Mouse (Mus musculus) MEL-GATA-1-ER (cell line): ENCODE results near the gene Mrpl42.
"Not testable (repeated sequence)": the region's sequence is repeated elsewhere in the genome, so short reads cannot be mapped to it uniquely, and the experiment has no call there.

Experiments
- DNase-seq: peaks from one replicate; pipeline ENCODE4 v3.0.0-alpha.2; 2012; ENCODE audit warnings: low read depth; ENCODE audit errors: extremely low read depth

Mrpl42 gene

DNA sequence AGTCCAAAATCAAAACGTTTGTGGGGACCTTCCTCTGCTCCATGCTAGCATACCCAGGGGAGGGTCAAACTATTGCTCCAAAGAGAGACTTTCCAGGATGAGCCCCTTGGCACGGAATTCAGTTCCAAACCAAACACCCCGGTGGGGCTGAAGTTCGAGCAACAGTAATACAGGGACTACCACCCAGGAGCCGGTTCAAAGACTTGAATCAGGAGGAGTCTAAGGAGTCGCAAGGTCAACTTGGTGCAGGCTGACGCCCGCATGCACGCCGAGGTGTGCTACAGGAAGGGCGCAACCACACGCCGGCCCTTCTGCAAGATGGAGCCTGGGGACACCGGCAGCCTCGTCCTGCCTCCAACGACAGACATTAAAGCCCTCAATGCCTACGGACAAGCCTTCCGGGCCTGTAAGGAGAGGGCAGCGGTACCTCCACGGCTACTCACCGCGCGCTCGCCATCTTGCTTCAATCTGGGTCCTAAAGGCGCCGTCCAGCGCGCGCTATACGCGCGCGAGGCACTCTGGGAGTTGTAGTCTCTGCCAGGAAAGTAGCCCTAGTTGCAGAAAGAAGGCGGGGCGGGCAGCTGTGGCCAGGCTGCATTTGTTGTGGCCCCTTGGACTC is at the start of gene Mrpl42:
Mrpl42 (minus strand) TSS at position 478 of the 619 bp plus-strand sequence.
- DNase-seq, result no peak

DNA sequence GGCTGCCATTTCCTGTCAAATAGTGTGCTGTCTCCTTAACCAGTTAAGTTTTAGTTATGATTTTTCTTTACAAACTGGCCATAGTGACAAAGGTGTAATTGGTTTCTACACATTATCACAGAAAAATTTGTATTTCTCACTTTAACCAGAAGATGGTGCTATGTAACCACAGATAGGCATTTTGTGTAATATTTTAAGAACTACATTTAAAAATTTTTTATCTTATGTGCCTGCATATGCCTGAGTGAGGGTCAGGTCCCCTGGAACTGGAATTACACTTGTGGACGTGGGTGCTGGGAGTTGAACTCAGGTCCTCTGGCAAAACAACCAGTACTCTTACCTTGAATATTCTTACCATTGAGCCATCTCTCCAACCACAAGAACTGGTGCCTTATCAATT is 48.8 kb upstream of the Mrpl42 start:
- peak; percentile 32 for DNase-seq

DNA sequence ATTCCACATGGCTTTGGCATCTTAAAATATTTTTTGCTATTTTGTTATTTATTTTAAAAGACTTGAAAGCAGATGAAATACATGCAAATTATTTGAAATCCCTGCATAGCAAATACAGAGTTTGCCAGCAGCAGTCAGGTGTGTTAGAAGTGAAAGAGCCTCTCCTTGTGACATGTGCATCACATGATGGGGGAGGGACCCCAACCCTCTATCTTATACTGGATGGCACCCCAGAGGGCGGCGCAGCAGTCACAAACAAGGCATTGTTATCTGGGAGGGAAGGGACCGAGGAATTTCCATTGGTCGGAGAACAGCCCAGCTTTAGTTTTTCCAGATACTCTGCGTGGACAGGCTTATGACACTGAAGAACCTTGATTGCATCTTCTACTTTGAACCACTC is 47.3 kb upstream of the Mrpl42 start:
- DNase-seq, result not testable (repeated sequence)

DNA sequence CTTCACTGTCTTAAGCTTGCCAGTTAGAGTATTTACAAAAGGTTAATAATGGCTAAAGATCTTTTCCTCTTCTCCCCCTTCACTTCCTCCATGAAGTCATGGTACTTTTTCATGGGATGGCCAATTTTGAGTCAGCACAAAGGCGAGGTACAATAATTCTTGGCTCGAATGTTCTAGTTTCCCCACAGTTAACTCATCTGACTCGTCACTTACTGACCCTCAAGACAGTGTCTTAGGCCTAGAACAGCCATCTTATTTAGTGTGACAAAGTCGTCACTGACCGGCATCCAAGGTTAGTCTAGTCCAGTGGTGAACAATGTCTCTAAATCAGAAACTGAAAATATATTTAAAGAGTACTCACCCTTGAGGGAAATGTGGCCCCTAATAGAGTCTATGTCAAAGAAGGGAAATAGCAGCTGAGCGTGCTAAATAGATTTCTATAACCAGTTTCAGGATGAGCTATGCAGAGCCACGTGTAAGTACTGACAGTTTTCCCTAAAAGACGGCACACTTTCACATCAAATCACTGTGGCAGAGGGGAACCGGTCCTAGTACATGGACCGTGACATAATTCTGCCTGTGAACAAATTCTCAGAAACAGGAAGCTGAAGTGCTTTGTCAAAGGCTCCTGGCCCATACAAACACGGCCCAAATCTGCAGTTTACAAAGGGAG is 46.5 kb upstream of the Mrpl42 start:
- DNase-seq, result no peak

DNA sequence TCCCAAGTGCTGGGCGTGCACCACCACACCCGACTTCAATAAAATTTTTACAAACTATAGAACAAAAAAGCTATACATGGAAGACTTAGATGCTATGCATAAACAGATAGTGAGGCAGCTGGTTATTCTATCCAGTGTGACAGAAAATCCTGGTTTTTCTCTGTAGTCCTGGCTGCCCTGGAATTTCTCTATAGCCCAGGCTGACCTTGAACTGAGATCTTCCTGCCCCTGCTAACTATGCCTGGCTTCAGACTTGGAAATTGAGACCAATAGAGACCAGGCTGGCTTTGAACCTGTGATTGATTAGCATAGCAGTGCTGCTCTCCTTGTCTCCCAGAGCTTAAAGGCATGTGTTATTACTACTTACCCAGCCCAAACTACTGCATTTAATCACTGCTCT is 44.4 kb upstream of the Mrpl42 start:
- no peak for DNase-seq

DNA sequence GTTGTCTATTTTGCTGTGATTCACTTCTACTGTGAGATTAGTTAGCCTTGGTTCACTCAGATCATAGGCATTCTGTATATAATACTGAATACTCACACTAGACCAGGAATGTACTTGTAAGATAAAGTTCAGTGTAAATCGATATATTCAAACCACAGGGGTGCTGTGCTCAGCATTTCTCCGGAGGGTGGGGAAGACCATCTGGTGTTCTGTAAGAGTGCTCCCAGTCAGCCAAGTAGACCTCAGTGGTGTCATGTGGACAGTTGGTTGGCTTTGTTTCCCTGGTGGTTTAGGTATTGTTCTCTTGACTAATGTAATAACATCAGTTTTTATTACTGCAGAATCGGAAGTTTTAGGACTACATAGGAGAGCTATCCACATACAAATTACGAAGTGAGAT is 43.3 kb upstream of the Mrpl42 start:
- DNase-seq, result no peak

DNA sequence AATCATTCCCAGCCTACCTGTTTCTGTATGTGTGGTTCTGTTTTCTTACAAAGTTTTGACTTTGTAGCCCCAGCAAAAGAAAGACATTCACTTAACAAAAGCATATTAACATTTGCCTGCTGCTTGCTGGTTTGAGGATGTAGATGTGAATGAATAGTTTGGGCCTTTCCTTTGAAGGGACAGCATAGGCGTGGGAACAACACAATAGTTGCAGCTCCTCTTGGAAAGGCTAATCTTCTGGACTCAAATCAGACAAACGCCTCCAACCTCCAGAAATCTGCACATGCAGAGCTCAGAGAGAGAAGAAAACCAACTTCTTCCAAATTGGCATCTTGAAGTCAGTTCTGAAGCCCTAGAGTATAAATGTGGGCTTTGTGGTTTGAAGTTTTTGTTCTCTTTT is 42.9 kb upstream of the Mrpl42 start:
- no peak for DNase-seq

DNA sequence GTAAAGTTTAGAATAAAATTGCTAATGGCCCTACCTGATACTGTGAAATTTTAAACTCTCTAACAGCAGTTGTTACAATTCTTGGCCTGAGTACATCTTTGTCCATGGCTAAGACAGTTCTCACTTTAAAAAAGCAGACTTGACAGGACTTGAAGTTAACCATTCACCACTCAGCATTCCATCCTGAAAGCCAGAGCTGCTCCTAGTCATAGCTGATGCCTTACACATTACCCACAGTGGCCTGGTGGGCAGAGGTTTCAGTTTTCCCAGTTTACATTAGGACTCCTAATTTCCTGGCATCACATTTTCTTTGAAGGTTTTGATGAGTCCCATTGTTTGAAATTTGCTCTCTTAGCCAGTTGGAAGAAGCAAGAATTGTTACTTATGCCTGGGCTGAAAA is 42.3 kb upstream of the Mrpl42 start:
- DNase-seq, result no peak

DNA sequence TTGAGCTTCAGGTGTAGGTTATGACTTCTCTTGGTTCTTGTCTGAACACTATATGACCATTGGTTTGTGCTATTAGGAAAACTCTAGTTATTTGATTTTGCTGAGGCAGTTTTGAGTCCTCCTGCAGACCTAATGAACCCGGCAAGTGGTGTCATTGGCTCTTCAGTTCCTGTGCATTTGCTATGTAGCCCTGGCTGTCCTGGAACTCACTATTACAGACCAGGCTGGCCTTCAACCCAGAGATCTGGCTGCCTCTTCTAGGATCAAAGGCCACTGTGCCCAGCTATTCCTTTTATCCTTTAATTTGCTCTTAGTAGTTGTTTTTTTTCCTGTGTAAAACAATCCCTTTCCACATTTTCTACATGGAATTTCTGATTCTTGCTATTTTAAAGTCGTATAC is 41.6 kb upstream of the Mrpl42 start:
- DNase-seq, result no peak

DNA sequence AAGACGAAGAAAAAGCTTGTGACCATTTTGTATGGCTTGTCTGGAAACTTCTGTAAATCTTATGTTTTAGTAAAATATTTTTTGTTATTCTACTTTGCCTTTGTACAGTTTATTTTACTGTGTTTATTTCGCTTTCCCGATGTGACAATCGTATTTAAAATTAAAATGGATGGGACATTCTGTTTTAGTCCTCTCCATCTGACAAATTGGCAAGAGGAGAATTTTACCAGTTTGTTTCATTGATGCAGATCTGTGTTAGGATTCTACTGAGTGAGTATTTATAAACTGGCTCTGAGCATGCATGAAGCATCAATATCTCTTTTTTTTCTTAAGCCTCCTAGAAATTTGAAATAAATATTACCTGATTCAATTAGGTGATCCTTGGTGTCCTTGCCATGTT is 41.2 kb upstream of the Mrpl42 start:
- no peak for DNase-seq

DNA sequence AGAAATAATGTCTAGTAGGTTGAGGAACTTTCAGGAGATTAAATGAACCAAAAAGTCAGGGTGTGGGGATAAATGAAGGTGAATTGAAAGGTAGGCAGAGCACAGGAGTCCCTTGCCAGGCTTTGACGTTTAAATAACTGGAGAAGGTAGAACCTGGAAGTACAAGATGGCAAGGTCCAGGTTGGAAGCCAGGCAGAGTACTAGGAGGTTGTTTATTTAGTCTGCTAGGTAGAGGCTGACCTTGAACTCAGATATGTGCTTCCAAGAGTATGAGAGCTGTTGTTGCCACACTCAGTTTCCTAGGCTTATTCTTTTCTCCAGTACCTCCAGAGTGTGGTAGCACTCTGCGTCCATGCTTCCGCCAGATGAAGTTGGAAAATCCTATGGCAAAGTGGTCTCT is 38.1 kb upstream of the Mrpl42 start:
- no peak for DNase-seq

DNA sequence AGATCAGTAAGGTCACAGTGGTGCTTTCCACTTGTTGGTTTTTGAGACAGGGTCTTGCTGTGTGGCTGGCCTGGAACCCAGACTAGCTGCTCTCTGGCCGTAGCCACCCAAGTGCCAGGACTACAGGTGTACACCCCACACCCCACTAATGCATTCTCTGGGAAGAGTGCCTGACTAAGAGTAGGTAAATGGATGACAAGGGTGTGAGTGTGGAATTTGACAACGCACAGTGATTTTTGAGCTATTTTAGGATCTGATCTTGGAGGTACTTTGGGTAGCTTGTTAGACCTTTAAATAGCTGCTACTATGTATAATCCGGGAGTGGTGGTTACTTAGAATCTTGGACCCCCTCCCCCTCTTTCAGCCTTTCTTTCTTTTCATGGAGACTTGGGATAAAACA is 37.5 kb upstream of the Mrpl42 start:
- DNase-seq, result no peak

DNA sequence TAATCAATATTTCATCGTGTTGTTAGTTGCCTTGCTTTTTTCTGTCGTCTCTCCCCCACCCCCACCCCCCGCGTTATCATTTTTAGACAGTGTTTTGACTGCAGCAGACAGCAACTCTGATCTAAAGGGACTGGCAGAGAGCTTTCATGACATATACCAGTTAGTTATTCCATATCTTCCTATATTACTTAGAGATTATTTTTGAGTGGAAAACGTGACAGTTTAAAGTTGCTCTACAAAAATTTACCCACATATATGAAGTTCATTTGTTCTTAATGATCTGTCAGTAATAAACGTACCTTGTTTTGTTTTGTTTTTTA is 34.4 kb upstream of the Mrpl42 start:
- DNase-seq, result no peak

DNA sequence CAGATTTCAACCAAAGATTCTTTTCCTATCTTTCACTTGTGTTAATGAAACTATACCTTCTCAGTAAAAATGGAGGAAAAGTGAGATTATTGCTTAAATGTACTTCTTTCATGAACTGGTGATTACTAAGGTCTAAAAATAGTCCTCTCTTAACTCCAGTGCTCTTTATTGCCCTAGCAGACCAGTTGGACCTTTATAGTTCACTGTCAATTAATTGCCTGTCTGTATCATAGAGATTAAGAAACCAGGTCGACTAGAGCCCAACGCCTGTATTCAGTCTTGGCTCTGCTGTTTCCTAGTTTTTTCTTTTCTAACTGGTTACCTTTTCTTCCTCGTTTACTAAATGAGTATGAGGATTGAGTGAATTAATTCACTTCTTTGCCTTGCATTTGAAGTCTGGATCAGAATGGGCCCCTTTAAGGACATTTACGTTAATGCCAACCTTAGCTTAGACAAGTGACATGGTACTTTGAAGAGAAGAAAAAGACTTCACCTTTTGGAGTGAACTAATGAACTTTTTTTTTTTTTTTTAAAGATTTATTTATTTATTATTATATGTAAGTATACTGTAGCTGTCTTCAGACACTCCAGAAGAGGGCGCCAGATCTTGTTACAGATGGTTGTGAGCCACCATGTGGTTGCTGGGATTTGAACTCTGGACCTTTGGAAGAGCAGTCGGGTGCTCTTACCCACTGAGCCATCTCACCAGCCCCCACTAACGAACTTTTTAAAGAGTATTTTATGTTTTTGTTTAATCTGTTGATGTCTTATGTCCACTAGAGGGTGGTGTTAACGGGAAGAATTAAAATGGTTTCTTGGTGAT is 33.9 kb upstream of the Mrpl42 start:
- no peak for DNase-seq

DNA sequence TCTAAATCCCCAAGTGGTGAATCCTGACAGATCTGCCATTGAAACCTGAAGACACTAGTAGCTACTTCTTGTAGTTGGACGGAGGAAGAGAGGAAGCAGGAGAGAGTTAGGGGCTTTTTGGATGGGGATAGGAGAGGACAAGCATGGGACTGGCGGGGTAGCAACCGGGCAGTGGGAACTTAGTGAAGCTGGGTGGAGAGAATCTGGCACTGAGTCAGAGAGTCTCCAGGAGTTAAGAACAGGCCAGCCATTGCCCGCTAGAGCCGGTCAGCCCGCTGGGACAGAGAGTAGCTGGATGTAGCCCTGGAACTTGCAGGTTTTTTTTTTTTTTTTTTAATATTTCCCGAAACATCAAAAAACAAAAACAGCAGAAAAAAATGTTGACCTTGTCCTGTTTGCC is 31.6 kb upstream of the Mrpl42 start:
- DNase-seq, result no peak

DNA sequence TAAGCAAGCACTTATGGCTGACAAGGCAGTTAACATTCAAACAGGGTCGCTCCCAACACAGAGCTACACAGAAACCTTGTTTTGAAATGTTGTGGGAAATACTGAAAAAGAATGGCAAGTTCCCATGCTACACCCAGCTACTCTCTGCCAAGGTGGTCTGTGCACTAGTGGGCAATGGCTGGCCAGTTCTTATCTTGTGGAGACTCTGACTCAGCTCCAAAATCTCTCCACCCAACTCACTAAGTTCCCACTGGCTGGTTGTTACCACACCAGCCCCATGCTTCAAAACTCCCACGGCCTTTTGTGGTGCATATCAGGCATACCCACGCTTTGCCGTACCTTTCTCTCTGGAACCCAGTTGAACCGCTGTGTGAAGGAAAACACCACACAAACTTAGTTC is 31.2 kb upstream of the Mrpl42 start:
- DNase-seq, result no peak

DNA sequence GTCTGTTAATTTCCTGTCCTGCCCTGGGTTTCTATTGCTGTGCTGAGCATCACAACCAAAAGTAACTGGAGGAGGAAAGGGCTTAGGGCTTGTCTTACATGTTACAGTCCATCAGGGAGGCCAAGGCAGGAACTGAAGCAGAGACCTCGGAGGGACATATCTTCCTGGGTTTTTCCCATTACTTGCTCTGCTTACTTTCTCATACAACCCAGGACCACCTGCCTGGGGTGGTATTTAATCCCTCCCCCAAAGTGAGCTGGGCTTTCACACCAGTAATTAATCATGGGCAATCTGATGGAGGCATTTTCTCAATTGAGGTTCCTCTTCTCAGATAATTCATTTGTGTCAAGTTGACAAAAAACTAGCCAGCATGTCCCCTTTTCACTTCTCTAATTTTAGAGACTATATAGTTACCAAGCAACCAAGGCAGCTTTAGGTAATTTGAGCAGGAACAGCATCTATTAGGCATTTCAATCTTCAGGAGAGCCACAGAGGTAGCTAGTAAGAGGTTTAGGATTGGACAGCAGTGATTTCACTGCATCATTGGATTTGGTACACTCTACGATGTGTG is 28.9 kb upstream of the Mrpl42 start:
- DNase-seq, result peak; percentile 29

DNA sequence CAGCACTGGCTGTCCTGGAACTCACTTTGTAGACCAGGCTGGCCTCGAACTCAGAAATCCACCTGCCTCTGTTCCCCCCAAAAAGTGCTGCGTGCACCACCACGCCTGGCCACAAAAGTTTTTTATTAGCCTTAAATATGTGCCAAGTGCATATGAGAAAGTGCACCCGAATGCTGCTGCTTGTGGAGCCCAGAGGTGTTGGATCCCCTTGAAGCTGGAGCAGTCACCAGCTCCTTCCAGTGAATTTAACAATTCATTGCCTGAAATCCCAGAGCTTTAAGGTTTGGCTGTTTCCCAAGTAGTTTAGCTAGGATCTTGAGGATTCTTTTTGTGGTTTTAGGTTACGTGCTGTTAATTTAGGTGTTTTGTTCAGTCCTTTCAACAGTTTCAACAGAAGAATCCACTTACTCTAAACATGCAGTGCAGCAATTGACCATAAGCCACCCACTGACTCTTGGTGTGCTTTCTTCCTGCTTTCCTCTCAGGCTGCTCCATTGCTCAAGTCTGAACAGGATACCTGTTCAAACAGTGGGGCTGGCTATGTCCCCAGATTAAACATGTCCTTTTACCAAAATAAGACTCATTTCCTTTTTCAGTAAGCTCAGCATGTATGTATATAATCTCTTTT is 24.9 kb upstream of the Mrpl42 start:
- DNase-seq, result no peak

DNA sequence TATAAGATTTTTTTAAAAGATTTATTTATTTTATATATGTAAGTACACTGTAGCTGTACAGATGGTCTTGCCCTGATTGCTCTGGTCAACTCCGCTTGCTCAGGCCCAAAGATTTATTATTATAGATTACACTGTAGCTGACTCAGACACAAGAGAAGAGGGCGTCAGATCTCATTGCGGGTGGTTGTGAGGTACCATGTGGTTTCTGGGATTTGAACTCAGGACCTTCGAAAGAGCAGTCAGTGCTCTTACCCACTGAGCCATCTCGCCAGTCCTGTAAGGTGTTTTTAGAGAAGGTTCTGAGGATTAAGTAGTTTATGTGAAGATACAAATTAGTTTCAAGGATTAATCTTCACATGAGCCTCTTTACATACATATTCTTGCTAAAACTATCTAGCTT is 24.1 kb upstream of the Mrpl42 start:
- no peak for DNase-seq

DNA sequence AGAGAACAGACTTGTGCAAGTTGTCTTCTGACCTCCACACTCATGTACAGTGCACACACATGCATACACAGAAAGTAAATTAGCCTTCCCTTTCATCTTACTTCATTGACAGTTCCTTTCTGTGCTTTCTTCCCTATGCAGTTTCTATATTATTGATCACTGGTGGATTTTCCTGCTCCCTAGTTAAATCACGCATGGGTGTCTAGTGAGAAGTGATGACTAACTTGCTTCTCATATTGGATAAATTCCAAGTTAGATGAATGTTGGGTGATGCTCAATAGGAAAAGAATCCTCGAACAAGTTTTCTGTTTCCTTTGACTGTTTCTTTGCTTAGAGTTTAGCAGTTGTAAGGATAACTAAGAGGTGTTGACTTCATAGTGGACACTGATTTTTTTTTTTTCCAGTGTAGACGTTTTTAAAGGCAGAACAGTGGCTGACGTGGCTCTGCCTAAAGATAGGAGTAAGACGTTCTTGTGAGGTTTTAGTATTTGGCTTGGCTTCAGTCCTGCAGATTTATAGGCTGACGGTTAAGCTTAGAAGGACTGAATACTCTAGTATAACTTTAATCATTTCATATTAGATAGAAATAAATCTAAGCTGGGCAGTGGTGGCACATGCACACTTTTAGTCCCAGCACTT is 23.4 kb upstream of the Mrpl42 start:
- no peak for DNase-seq

DNA sequence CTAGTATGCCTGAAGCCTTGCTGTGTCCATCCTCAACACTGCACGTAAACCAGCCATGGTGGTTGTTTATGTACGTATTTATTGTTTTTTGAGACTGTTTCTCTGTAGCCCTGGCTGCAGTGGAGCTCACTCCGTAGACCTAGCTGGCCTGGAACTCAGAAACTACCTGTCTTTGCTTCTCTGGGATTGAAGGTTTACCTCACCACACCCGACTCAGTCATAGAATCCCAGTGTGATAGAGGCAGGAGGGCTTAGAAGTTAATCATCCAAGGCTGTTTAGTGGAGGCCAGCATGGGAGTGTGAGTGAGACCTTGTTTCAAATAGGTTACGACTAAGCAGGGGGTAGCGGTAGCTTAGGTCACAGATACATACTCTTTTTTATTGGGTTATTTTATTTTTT is 15.9 kb upstream of the Mrpl42 start:
- DNase-seq, result no peak
